Mouse (Mus musculus): Measurements from ENCODE around the gene Nrf1.

DNA sequence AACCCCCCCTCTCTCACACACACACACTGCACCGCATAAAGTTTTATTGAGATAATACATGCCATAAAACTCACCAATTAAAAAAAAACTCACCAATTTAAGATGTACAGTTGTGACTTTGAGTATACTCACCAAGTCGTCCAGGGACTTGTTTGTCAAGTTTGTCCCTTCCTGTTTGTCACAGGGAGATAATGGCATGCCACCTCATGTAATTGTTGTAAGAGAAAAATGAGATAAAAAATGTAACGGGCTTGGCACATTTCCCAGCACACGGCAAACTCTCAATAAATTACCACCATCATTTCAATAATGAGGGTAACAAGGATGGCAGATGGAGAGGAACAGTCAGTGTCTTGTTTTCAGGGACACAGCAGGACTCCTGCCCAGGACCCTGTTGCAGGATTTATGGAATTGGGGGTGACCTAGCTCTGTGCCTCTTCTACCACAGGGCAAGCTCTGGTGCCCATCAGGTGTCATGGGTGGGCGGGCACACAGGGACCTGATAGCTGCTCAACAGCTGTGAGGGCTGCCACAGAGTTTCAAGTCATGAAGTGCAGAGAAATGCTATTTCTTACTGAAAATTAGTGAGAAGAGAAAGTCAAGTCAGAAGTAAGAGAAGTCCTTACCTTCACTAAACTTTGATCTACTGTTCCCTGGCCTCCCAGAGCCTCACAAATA, 33.5 kb upstream of the Nrf1 start:
- TF ChIP-seq CTCF (IDR thresholded peaks at IDR 0.05; ENCODE audit: borderline replicate concordance, control insufficient read depth, extremely low read depth, insufficient read depth, low read length, poor library complexity) (no peak), POLR2A (IDR thresholded peaks at IDR 0.05; ENCODE audit: control insufficient read depth, extremely low read depth, insufficient read depth, low read length, poor library complexity) (no peak)

Data from thymus, adult 2 months (tissue).